Mouse (Mus musculus) liver, adult 2 months (tissue): ENCODE data around the gene Slc2a3.

Experiments
- CTCF ChIP-seq: fragments of 200-500 bp; IDR thresholded peaks from 2 replicates; pipeline ENCODE4 v1.5.1; 2011; ENCODE audit warnings: low read depth, low read length, control low read depth
- POLR2A ChIP-seq: fragments of 200-500 bp; IDR thresholded peaks from 2 replicates; pipeline ENCODE4 v1.6.1; 2011; ENCODE audit warnings: low read length, control low read depth; ENCODE audit not compliant: insufficient read depth; ENCODE audit errors: extremely low read depth

DNA sequence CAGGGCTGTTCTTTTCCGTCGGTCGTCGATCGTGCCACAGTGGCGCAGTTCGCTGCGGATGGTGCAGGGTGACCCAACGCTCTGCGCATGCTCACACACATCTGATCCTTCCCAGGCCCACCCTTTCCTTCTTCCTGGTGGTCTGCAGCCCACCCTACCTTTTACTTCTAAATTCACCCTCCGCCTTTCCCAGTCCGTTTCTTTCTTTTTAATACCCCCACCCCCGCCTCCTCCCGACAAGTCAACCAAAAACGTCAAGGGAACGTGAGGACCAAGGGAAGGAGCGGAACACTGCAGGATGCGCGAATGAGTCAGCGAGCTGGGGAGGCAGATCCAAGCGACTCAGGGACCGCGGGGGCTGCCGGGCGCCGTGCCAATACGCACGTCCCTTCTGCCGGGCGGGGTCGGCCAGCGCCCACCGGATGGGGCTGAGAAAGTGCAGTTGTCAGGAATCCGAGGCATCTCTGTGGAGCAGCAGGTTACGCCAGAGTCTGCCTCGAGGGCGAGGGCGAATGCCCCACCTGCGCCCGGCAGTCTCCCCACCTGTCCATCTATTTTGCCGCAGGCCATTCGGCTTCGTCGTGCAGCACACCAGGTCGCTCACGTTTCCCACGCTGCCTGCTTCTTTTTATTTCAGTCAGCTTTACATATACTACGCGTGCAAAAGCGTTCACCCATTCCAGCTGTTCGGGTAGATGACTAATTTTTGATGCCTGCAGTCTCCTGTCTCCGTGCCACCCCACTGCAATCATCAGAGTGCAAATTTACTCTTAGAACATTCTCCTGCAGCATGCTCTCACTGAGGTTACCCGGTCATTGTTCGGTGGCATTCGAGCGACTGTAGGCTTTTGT is 36.8 kb downstream of the Slc2a3 start:
- TF ChIP-seq CTCF, result no peak
- no peak for TF ChIP-seq POLR2A
